ENCODE assay signal across 8 mouse cellular contexts in genomic region chr9:8003301-8004271, GRCm38 (mm10). TPM values are rescaled to one million over a fixed set of nuclear protein-coding genes. Genes with fewer than 3 reads are reported as not detected.
DNase-seq lines count a peak whose midpoint lies in the region; ATAC-seq and TF ChIP-seq lines count a peak whose summit lies in the region.

No protein-coding gene starts in this region.

- peak overlapping the region; percentile 61 for H3K4me2 ChIP-seq in embryonic facial prominence, embryonic 13.5 days

- peaks cover 20% of the 10 kb centered on the region for H3K79me2 ChIP-seq in liver, adult 2 months (ENCODE audit: control insufficient read depth, insufficient read depth, low read length)

- TF ChIP-seq CTCF in liver, adult 2 months (IDR thresholded peaks at IDR 0.05; ENCODE audit: low read depth, low read length), result no peak

- WGBS in embryonic facial prominence, embryonic 13.5 days, result under 1% methylated on average over 74 of the region's 82 CpGs
- WGBS in liver, adult 2 months, result under 1% methylated on average over 75 of the region's 82 CpGs

- H3K4me3 ChIP-seq in embryonic facial prominence, embryonic 13.5 days, result peak overlapping the region; percentile 84
- H3K4me3 ChIP-seq in liver, adult 2 months (ENCODE audit: insufficient read depth, low read depth, low read length), result peak overlapping the region; percentile 94

- peak; percentile 73 for ATAC-seq in embryonic facial prominence, embryonic 13.5 days (ENCODE audit: insufficient number of reproducible peaks, insufficient read depth, low FRiP score, low TSS enrichment, low read depth)

- peak overlapping the region; percentile 98 for H3K9ac ChIP-seq in embryonic facial prominence, embryonic 13.5 days
- peak overlapping the region; percentile 93 for H3K9ac ChIP-seq in liver, adult 2 months (ENCODE audit: low read depth, low read length)

- H3K27me3 ChIP-seq in embryonic facial prominence, embryonic 13.5 days, result no peaks in the 10 kb centered on the region
- no peaks in the 10 kb centered on the region for H3K27me3 ChIP-seq in liver, adult 2 months (ENCODE audit: control insufficient read depth, insufficient read depth, low read length)

- peaks cover 29% of the 10 kb centered on the region for H3K36me3 ChIP-seq in embryonic facial prominence, embryonic 13.5 days
- H3K36me3 ChIP-seq in liver, adult 2 months (ENCODE audit: control insufficient read depth, insufficient read depth, low read length), result peaks cover 17% of the 10 kb centered on the region

- peak overlapping the region; percentile 100 for H3K27ac ChIP-seq in embryonic facial prominence, embryonic 13.5 days
- peak overlapping the region; percentile 92 for H3K27ac ChIP-seq in liver, adult 2 months (replicated peaks; ENCODE audit: insufficient read depth, low read depth, low read length)

- H3K9me3 ChIP-seq in embryonic facial prominence, embryonic 13.5 days, result no peaks in the 10 kb centered on the region

- DNase-seq in thymus, adult 18-20 months, result peak; percentile 7
- DNase-seq in thymus, postnatal 0 days (ENCODE audit: low spot score), result no peak
- peak; percentile 50 to 61 for DNase-seq in heart, adult 9 months (ENCODE audit: low spot score in 2 of 2)
- DNase-seq in kidney, adult 9 months, result peak; percentile 78
- peak; percentile 89 for DNase-seq in liver, adult 2 months (ENCODE audit: extremely low read depth, low read depth, low spot score)
- DNase-seq in neural tube, embryonic 10.5 days (ENCODE audit: extremely low spot score, low spot score), result peak; percentile 81
- DNase-seq in thymus, postnatal 10 days (ENCODE audit: low spot score in 2 of 2), result peak; percentile 3 to 6

- TF ChIP-seq POLR2A in liver, adult 2 months (IDR thresholded peaks at IDR 0.05; ENCODE audit: extremely low read depth, insufficient read depth, low read length), result no peak

- peaks cover 28% of the 10 kb centered on the region for H3K4me1 ChIP-seq in embryonic facial prominence, embryonic 13.5 days
- H3K4me1 ChIP-seq in liver, adult 2 months (ENCODE audit: control insufficient read depth, insufficient read depth, low read length), result peaks cover 4% of the 10 kb centered on the region; the same call in 1 of the 2 replicates

RNA-seq across cellular contexts. Expression of gene Yap1, which starts 0.8 kb away (rescaled TPM):
- 5.3 and 5.5 TPM in 2 replicates for polyA plus RNA-seq in thymus, postnatal 0 days (2015; fragmentation: Nextera tagmentation; extraction: Ambion mirVana)
- polyA plus RNA-seq in embryonic facial prominence, embryonic 13.5 days (2015; fragmentation: Nextera tagmentation; extraction: Ambion mirVana), result 52.6 and 54.8 TPM in 2 replicates
- 21.6 and 27.3 TPM in 2 replicates for total RNA-seq in liver, adult 2 months (2014; rRNA removed)
- polyA plus RNA-seq in liver, adult 2 months (2012; rRNA removed), result 27.9 and 32.0 TPM in 2 replicates

RNA-seq across cellular contexts. Expression of gene Cfap300, which starts 39.0 kb away (rescaled TPM):
- 2.9 and 3.2 TPM in 2 replicates for polyA plus RNA-seq in thymus, postnatal 0 days (2015; fragmentation: Nextera tagmentation; extraction: Ambion mirVana)
- polyA plus RNA-seq in embryonic facial prominence, embryonic 13.5 days (2015; fragmentation: Nextera tagmentation; extraction: Ambion mirVana), result 15.9 and 16.4 TPM in 2 replicates
- 0.34 and 0.74 TPM in 2 replicates for total RNA-seq in liver, adult 2 months (2014; rRNA removed)
- polyA plus RNA-seq in liver, adult 2 months (2012; rRNA removed), result 0.17 and 0.20 TPM in 2 replicates
